Mouse (Mus musculus): ENCODE results near the gene Pfkp. TPM values are rescaled to one million over a fixed set of nuclear protein-coding genes. Genes with fewer than 3 reads are reported as not detected.

The Pfkp gene
- polyA plus RNA-seq, 1 experiment from 2014 or later = 29.6 TPM

Other genes with a start within 250 kb of the Pfkp start
- gene Pitrm1, start 100.6 kb downstream of the Pfkp start, polyA plus RNA-seq (2016; fragmentation: Nextera tagmentation; extraction: Ambion mirVana) = 79.6 and 84.1 TPM in 2 replicates